Mouse (Mus musculus): ENCODE measurements around the gene Sdhd. TPM values are rescaled to one million over a fixed set of nuclear protein-coding genes. Genes with fewer than 3 reads are reported as not detected.

The Sdhd gene
- polyA plus RNA-seq, 1 experiment from 2014 or later: 308 TPM

DNA sequence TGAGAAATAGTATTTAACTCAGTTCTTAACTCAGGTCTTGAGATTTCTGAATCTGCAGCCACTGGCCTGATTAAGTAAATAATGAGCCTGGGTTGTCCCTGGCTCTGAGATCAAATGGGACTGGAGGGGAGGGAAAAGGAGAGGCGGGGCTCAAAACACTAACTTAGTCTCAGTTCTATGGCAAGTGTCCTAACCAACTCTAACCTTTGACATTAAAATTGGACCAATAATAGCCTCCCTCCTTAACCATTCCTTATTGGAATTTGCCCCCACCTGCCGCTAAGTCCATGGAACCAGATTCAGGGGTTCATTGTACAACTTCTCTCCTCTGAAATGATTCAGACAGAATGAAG, 48.5 kb downstream of the Sdhd start, which contains the start of gene Bco2:
Bco2 (minus strand) TSS at position 88 of the 353 bp plus-strand sequence.
- DNase-seq (ENCODE audit: low spot score) (no peak), ATAC-seq (replicated peaks; ENCODE audit: insufficient number of reproducible peaks, low FRiP score, low TSS enrichment, low read depth) (no peak)
- Histone ChIP-seq H3K27ac (replicated peaks; ENCODE audit: low read depth, low read length) (no peak within 1 kb of the TSS), H3K4me1 (ENCODE audit: control insufficient read depth, insufficient read depth, low read length) (no peaks in the 10 kb centered on the region), H3K27me3 (ENCODE audit: control insufficient read depth, insufficient read depth, low read length) (no peaks in the 10 kb centered on the region), H3K4me3 (ENCODE audit: low read depth, low read length) (no peak within 1 kb of the TSS), H3K9ac (replicated peaks; ENCODE audit: low read length) (no peak within 1 kb of the TSS; the same call in 1 of the 2 replicates), H3K9me3 (replicated peaks; ENCODE audit: control insufficient read depth, low read length) (no peaks in the 10 kb centered on the region), H3K4me2 (ENCODE audit: low read depth, low read length) (0 out of 2 replicates have a peak within 1 kb of the TSS, but pooled peaks have one; percentile 11), H3K36me3 (replicated peaks; ENCODE audit: control insufficient read depth, insufficient read depth, low read depth, low read length) (no peaks in the 10 kb centered on the region)
- 16% methylated on average over 2 of the region's 2 CpGs for WGBS

DNA sequence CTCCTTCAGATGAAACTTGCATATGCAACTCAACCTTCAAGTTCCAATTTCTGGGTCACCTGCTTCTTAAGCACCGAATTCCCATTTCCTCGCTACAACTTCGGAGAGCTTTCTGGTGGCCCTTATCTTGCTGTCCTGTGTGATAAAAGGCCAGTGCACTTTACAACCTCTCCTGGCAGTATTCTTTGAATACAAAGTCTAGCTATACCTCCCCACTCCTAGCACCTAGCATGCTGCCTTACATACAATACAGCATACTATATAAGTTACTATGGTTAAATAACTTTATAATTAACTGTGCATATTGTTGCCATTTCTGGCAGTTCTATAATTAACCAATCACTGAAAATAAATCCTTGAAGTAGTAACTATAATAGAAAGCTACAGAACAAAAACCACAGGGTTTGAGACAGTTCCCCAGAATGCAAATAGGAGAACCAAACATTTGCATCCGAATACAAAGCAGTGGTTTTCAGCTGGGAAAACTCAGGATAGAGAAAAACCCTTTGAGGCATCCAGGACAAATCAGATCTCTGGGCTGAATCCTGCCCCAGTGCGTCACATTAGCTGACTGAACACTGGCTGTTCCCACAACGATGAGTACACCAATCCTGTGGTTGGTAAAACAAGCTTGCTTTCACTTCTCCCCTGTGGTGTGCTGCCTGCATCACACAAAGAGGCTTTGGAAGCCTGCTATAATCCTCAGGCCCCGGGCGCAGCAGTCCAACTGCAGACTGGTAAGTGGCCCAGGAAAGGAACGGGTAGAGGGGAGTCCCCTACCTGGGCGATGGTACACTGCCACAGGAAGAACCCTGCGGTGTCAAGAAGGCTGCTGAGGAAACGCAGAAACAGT, 49.1 kb downstream of the Sdhd start, which contains the start of gene Il18:
Il18 (plus strand) TSS at position 587 of the 853 bp plus-strand sequence.
- WGBS: 23% methylated on average over 12 of the region's 12 CpGs
- Histone ChIP-seq H3K9me3 (replicated peaks; ENCODE audit: control insufficient read depth, low read length) (no peaks in the 10 kb centered on the region), H3K4me2 (ENCODE audit: low read depth, low read length) (0 out of 2 replicates have a peak within 1 kb of the TSS, but pooled peaks have one; percentile 11), H3K27me3 (ENCODE audit: control insufficient read depth, insufficient read depth, low read length) (no peaks in the 10 kb centered on the region), H3K4me3 (ENCODE audit: low read depth, low read length) (no peak within 1 kb of the TSS), H3K36me3 (replicated peaks; ENCODE audit: control insufficient read depth, insufficient read depth, low read depth, low read length) (no peaks in the 10 kb centered on the region), H3K27ac (replicated peaks; ENCODE audit: low read depth, low read length) (no peak within 1 kb of the TSS), H3K4me1 (ENCODE audit: control insufficient read depth, insufficient read depth, low read length) (no peaks in the 10 kb centered on the region), H3K9ac (replicated peaks; ENCODE audit: low read length) (no peak within 1 kb of the TSS; the same call in 1 of the 2 replicates)
- no peak for ATAC-seq (replicated peaks; ENCODE audit: insufficient number of reproducible peaks, low FRiP score, low TSS enrichment, low read depth)
- peak; percentile 54 for DNase-seq (ENCODE audit: low spot score)

DNA sequence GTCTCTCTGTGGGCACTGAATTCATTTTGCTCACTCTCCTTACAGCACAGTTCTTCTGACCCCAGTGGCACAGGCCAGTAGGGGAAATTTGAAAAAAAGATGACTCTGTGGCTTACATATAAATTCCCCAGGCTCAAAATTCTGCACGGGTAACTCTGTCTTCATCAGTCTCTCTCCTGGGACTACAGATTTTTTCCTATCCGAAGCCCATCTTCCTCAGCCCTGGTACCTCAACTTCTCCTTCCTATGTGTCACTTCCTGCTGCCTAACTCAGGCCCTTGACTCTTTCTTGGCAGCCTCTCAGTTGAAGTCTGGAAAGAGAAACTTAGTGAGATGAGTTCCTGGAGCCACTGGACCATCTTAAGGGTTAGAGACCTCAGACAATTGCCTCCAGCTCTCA, 50.1 kb downstream of the Sdhd start:
- H3K27ac ChIP-seq (replicated peaks; ENCODE audit: low read depth, low read length): no peak overlapping the region
- no peaks in the 10 kb centered on the region for H3K9me3 ChIP-seq (replicated peaks; ENCODE audit: control insufficient read depth, low read length)
- ATAC-seq (replicated peaks; ENCODE audit: insufficient number of reproducible peaks, low FRiP score, low TSS enrichment, low read depth): no peak
- no peaks in the 10 kb centered on the region for H3K36me3 ChIP-seq (replicated peaks; ENCODE audit: control insufficient read depth, insufficient read depth, low read depth, low read length)
- DNase-seq (ENCODE audit: low spot score): no peak
- no peak overlapping the region for H3K4me2 ChIP-seq (ENCODE audit: low read depth, low read length)
- H3K4me3 ChIP-seq (ENCODE audit: low read depth, low read length): no peak overlapping the region
- no peaks in the 10 kb centered on the region for H3K27me3 ChIP-seq (ENCODE audit: control insufficient read depth, insufficient read depth, low read length)
- no peak overlapping the region for H3K9ac ChIP-seq (replicated peaks; ENCODE audit: low read length)
- H3K4me1 ChIP-seq (ENCODE audit: control insufficient read depth, insufficient read depth, low read length): no peaks in the 10 kb centered on the region
- WGBS: 76% methylated on average over 2 of the region's 2 CpGs

DNA sequence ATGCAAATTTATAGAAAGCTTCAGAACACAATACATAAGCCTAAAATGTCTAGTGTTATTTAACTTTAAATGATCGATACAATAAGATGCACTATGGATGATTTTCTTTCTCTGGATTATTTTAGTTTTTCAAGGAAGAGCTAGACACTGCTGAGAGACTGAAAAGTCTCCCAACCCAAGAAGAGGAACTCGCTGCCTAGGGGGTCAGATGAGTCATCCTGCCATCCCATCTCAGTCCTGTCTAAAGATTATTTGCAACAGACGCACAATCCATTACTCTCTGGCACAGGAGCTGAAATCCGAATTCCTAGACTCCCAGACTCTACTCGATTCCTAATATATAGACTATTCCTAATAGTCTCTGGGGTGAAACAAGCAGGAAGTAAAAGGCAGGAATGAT, 51.4 kb downstream of the Sdhd start:
- ATAC-seq (replicated peaks; ENCODE audit: insufficient number of reproducible peaks, low FRiP score, low TSS enrichment, low read depth) (no peak), DNase-seq (ENCODE audit: low spot score) (no peak)
- H3K36me3 ChIP-seq (replicated peaks; ENCODE audit: control insufficient read depth, insufficient read depth, low read depth, low read length): no peaks in the 10 kb centered on the region
- H3K9ac ChIP-seq (replicated peaks; ENCODE audit: low read length): no peak overlapping the region
- H3K27me3 ChIP-seq (ENCODE audit: control insufficient read depth, insufficient read depth, low read length): no peaks in the 10 kb centered on the region
- H3K4me1 ChIP-seq (ENCODE audit: control insufficient read depth, insufficient read depth, low read length): no peaks in the 10 kb centered on the region
- H3K4me3 ChIP-seq (ENCODE audit: low read depth, low read length): no peak overlapping the region
- WGBS: 75% methylated on average over 5 of the region's 5 CpGs
- no peak overlapping the region for H3K4me2 ChIP-seq (ENCODE audit: low read depth, low read length)
- H3K27ac ChIP-seq (replicated peaks; ENCODE audit: low read depth, low read length): no peak overlapping the region
- no peaks in the 10 kb centered on the region for H3K9me3 ChIP-seq (replicated peaks; ENCODE audit: control insufficient read depth, low read length)

DNA sequence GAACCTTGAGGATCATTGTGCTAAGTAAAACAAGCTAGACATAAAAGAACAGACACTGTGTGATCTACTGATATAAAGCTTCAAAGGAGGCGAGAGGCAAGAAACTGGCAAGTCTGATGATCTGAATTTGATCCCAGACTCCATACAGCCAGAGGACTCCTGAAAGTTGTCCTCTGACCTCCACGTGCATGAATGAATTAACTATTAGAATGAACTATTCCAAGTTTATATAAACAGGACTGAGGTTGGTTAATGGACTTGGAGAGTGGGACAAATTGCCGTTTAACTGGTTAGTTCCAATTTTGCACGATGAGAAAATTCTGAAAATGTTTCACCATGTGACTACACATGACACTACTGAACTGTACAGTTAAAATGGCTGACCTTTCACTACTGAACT, 54.7 kb downstream of the Sdhd start:
- no peak for ATAC-seq (replicated peaks; ENCODE audit: insufficient number of reproducible peaks, low FRiP score, low TSS enrichment, low read depth)
- Histone ChIP-seq H3K27me3 (ENCODE audit: control insufficient read depth, insufficient read depth, low read length) (no peaks in the 10 kb centered on the region), H3K9me3 (replicated peaks; ENCODE audit: control insufficient read depth, low read length) (no peaks in the 10 kb centered on the region), H3K9ac (replicated peaks; ENCODE audit: low read length) (no peak overlapping the region), H3K4me3 (ENCODE audit: low read depth, low read length) (no peak overlapping the region), H3K27ac (replicated peaks; ENCODE audit: low read depth, low read length) (no peak overlapping the region), H3K4me1 (ENCODE audit: control insufficient read depth, insufficient read depth, low read length) (no peaks in the 10 kb centered on the region), H3K4me2 (ENCODE audit: low read depth, low read length) (no peak overlapping the region), H3K36me3 (replicated peaks; ENCODE audit: control insufficient read depth, insufficient read depth, low read depth, low read length) (no peaks in the 10 kb centered on the region)
- DNase-seq (ENCODE audit: low spot score): no peak
- WGBS: 81% methylated on average over 4 of the region's 4 CpGs

DNA sequence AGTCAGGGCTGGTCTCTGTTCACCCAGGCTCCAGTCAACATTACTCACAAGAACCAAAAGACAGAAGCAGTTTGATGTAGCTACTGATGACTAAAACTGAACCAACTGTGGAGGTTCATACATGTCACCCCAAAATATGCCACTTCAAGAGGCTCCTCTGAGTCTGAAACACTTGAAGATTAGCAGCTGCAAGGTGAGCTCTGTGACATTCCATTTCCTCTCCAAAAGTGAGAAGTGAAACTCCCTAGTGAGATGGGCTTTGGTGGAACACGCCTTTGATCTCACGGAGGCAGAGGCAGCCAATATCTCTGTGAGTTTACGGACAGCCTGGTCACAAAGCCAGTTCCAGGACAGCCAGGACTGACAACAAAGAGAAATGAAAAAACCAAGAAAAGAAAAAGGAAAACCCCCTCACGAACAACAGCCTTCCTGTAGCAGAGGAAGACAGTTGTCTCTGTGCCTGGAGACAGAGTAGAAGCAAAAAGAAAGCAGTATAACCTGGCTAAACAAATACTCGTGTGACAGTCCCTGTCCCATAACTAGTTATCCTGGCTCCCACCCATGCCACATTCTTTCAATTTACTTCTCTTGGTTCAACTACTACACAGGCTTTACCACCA, 55.6 kb downstream of the Sdhd start:
- no peaks in the 10 kb centered on the region for H3K9me3 ChIP-seq (replicated peaks; ENCODE audit: control insufficient read depth, low read length)
- H3K4me1 ChIP-seq (ENCODE audit: control insufficient read depth, insufficient read depth, low read length): no peaks in the 10 kb centered on the region
- ATAC-seq (replicated peaks; ENCODE audit: insufficient number of reproducible peaks, low FRiP score, low TSS enrichment, low read depth) (no peak), DNase-seq (ENCODE audit: low spot score) (no peak)
- H3K9ac ChIP-seq (replicated peaks; ENCODE audit: low read length): no peak overlapping the region
- H3K4me3 ChIP-seq (ENCODE audit: low read depth, low read length): no peak overlapping the region
- H3K27ac ChIP-seq (replicated peaks; ENCODE audit: low read depth, low read length): no peak overlapping the region
- WGBS: 51% methylated on average over 5 of the region's 5 CpGs
- H3K4me2 ChIP-seq (ENCODE audit: low read depth, low read length): no peak overlapping the region
- H3K27me3 ChIP-seq (ENCODE audit: control insufficient read depth, insufficient read depth, low read length): no peaks in the 10 kb centered on the region
- H3K36me3 ChIP-seq (replicated peaks; ENCODE audit: control insufficient read depth, insufficient read depth, low read depth, low read length): no peaks in the 10 kb centered on the region

Other genes starting within 250 kb of the Sdhd start
- gene Plet1, start 109.3 kb downstream of the Sdhd start, polyA plus RNA-seq (2014; fragmentation: Nextera tagmentation; extraction: Ambion mirVana): 0.32 and 0.49 TPM in 2 replicates
- 59.7 and 64.6 TPM in 2 replicates for gene Pts, start 75.1 kb downstream of the Sdhd start, polyA plus RNA-seq (2014; fragmentation: Nextera tagmentation; extraction: Ambion mirVana)
- 2.4 and 3.3 TPM in 2 replicates for gene Il18, start 49.0 kb downstream of the Sdhd start, polyA plus RNA-seq (2014; fragmentation: Nextera tagmentation; extraction: Ambion mirVana)
- 0.13 and 0.47 TPM in 2 replicates for gene Bco2, start 48.6 kb downstream of the Sdhd start, polyA plus RNA-seq (2014; fragmentation: Nextera tagmentation; extraction: Ambion mirVana)
- gene Tex12, start 42.5 kb downstream of the Sdhd start, polyA plus RNA-seq (2014; fragmentation: Nextera tagmentation; extraction: Ambion mirVana): not detected in 2 replicates
- gene Timm8b, start 98 bp upstream of the Sdhd start, polyA plus RNA-seq (2014; fragmentation: Nextera tagmentation; extraction: Ambion mirVana): 301 and 326 TPM in 2 replicates
- 3.1 and 5.3 TPM in 2 replicates for gene Pih1d2, start 13.5 kb upstream of the Sdhd start, polyA plus RNA-seq (2014; fragmentation: Nextera tagmentation; extraction: Ambion mirVana)
- 30.8 and 35.3 TPM in 2 replicates for gene Nkapd1, start 13.7 kb upstream of the Sdhd start, polyA plus RNA-seq (2014; fragmentation: Nextera tagmentation; extraction: Ambion mirVana)
- 61.2 and 65.6 TPM in 2 replicates for gene Dlat, start 56.0 kb upstream of the Sdhd start, polyA plus RNA-seq (2014; fragmentation: Nextera tagmentation; extraction: Ambion mirVana)
- gene Dixdc1, start 135.7 kb upstream of the Sdhd start, polyA plus RNA-seq (2014; fragmentation: Nextera tagmentation; extraction: Ambion mirVana): 24.2 and 25.3 TPM in 2 replicates
- gene 2310030G06Rik, start 142.7 kb upstream of the Sdhd start, polyA plus RNA-seq (2014; fragmentation: Nextera tagmentation; extraction: Ambion mirVana): 3.4 and 3.8 TPM in 2 replicates
- gene Cryab, start 147.5 kb upstream of the Sdhd start, polyA plus RNA-seq (2014; fragmentation: Nextera tagmentation; extraction: Ambion mirVana): 17.4 and 23.2 TPM in 2 replicates
- gene Hspb2, start 148.5 kb upstream of the Sdhd start, polyA plus RNA-seq (2014; fragmentation: Nextera tagmentation; extraction: Ambion mirVana): 3.0 and 4.4 TPM in 2 replicates
- gene Fdxacb1, start 164.4 kb upstream of the Sdhd start, polyA plus RNA-seq (2014; fragmentation: Nextera tagmentation; extraction: Ambion mirVana): 14.1 and 14.3 TPM in 2 replicates
- gene Alg9, start 171.2 kb upstream of the Sdhd start, polyA plus RNA-seq (2014; fragmentation: Nextera tagmentation; extraction: Ambion mirVana): 41.6 and 43.2 TPM in 2 replicates
- gene 1110032A03Rik, start 171.7 kb upstream of the Sdhd start, polyA plus RNA-seq (2014; fragmentation: Nextera tagmentation; extraction: Ambion mirVana): 32.4 and 33.3 TPM in 2 replicates
- gene Ppp2r1b, start 241.5 kb upstream of the Sdhd start, polyA plus RNA-seq (2014; fragmentation: Nextera tagmentation; extraction: Ambion mirVana): 126 and 136 TPM in 2 replicates